In the genomic region with DNA sequence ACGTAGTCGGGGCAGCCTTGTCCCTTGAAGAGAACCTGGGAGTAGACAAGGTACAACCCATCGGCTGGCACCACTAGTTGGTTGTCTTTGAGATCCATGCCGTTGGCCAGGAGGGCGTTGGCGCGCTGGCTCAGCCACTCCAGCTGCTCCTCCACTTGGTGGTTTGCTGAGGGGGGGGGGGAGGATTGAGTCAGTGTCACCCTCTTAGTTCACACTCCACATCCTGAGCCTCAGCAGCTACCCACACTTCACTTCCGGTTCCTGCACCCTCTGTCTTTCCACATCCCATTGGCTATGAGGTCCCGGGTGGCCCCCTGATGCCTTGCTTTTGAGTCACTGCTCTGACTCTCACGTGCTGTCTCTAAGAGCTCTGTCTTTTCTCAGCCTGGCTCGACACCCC, we compare ENCODE assay signal across 11 mouse cellular contexts. TPM values are rescaled to one million over a fixed set of nuclear protein-coding genes. Genes with fewer than 3 reads are reported as not detected.
DNase-seq lines count a peak whose midpoint lies in the region; ATAC-seq and TF ChIP-seq lines count a peak whose summit lies in the region.
"Had no signal": no experiment of that assay in that cellular context is flagged by ENCODE, and none has a peak within 500 bp of the region (broad histone marks: within the 10 kb centered on the region; RNA-seq: fewer than 3 reads in every experiment).

No protein-coding gene starts in this region.

- H3K4me1 ChIP-seq in heart, embryonic 13.5 days = peaks cover 19% of the 10 kb centered on the region
- H3K4me1 ChIP-seq in G1E (ENCODE audit: insufficient read depth, low read depth, low read length) = peaks cover 46% of the 10 kb centered on the region
- peaks cover 24% of the 10 kb centered on the region for H3K4me1 ChIP-seq in liver, embryonic 15.5 days (replicated peaks)
- H3K4me1 ChIP-seq in hindbrain, embryonic 14.5 days (replicated peaks; ENCODE audit: control insufficient read depth, insufficient read depth, low read length) = peaks cover 9% of the 10 kb centered on the region; the same call in 1 of the 2 replicates
- peaks cover 7% of the 10 kb centered on the region; the same call in 1 of the 2 replicates for H3K4me1 ChIP-seq in midbrain, embryonic 16.5 days (ENCODE audit: control insufficient read depth, insufficient read depth, low read length)

- no peak overlapping the region for H3K9ac ChIP-seq in heart, embryonic 13.5 days
- no peak overlapping the region for H3K9ac ChIP-seq in liver, embryonic 15.5 days
- H3K9ac ChIP-seq in hindbrain, embryonic 14.5 days = no peak overlapping the region
- no peak overlapping the region for H3K9ac ChIP-seq in midbrain, embryonic 16.5 days (ENCODE audit: low read depth, low read length)
- H3K9ac ChIP-seq: hindbrain, embryonic 13.5 days; neural tube, embryonic 12.5 days had no signal

- peaks cover 99% of the 10 kb centered on the region for H3K27me3 ChIP-seq in heart, embryonic 13.5 days (replicated peaks)
- H3K27me3 ChIP-seq in G1E (ENCODE audit: insufficient read depth, low read length) = peaks cover 76% of the 10 kb centered on the region
- H3K27me3 ChIP-seq in liver, embryonic 15.5 days = peaks cover 85% of the 10 kb centered on the region
- H3K27me3 ChIP-seq in splenic B cell, adult 2 months (ENCODE audit: control insufficient read depth, insufficient read depth, low read length, poor library complexity, severe bottlenecking) = no peaks in the 10 kb centered on the region
- H3K27me3 ChIP-seq in hindbrain, embryonic 14.5 days (ENCODE audit: control insufficient read depth, insufficient read depth, low read length) = peaks cover 25% of the 10 kb centered on the region
- H3K27me3 ChIP-seq in midbrain, embryonic 16.5 days (ENCODE audit: control insufficient read depth, insufficient read depth, low read depth, low read length) = peaks cover 18% of the 10 kb centered on the region

- DNase-seq in heart, postnatal 14 days = no peak
- peak; percentile 84 for DNase-seq in G1E (ENCODE audit: low spot score)
- peak; percentile 86 for DNase-seq in splenic B cell, adult 2 months (ENCODE audit: low read depth, low spot score)
- DNase-seq in hindbrain, embryonic 14.5 days (ENCODE audit: low spot score) = no peak
- no peak for DNase-seq in layer of hippocampus, adult 11-12 months (ENCODE audit: low spot score)

- no peak overlapping the region for H3K4me3 ChIP-seq in heart, embryonic 13.5 days
- peak overlapping the region; percentile 53; the same call in 1 of the 2 replicates for H3K4me3 ChIP-seq in G1E (ENCODE audit: low read depth, low read length)
- H3K4me3 ChIP-seq in liver, embryonic 15.5 days (replicated peaks) = peak overlapping the region; percentile 40
- H3K4me3 ChIP-seq in hindbrain, embryonic 14.5 days (replicated peaks; ENCODE audit: low read length) = no peak overlapping the region
- no peak overlapping the region for H3K4me3 ChIP-seq in midbrain, embryonic 16.5 days (ENCODE audit: low read depth, low read length)
- H3K4me3 ChIP-seq: hindbrain, embryonic 13.5 days; neural tube, embryonic 12.5 days had no signal

- H3K36me3 ChIP-seq in heart, embryonic 13.5 days = no peaks in the 10 kb centered on the region
- no peaks in the 10 kb centered on the region for H3K36me3 ChIP-seq in G1E (replicated peaks)
- no peaks in the 10 kb centered on the region for H3K36me3 ChIP-seq in liver, embryonic 15.5 days (replicated peaks)
- H3K36me3 ChIP-seq in splenic B cell, adult 2 months (ENCODE audit: control insufficient read depth, insufficient read depth, low read length, poor library complexity, severe bottlenecking) = peaks cover 19% of the 10 kb centered on the region
- no peaks in the 10 kb centered on the region for H3K36me3 ChIP-seq in hindbrain, embryonic 14.5 days (replicated peaks; ENCODE audit: control insufficient read depth, insufficient read depth)
- no peaks in the 10 kb centered on the region for H3K36me3 ChIP-seq in midbrain, embryonic 16.5 days (ENCODE audit: control insufficient read depth, insufficient read depth, low read length)
- H3K36me3 ChIP-seq: hindbrain, embryonic 13.5 days; neural tube, embryonic 12.5 days had no signal

- H3K4me2 ChIP-seq in heart, embryonic 13.5 days = peak overlapping the region; percentile 22; the same call in 1 of the 2 replicates
- H3K4me2 ChIP-seq in liver, embryonic 15.5 days = peak overlapping the region; percentile 41
- no peak overlapping the region for H3K4me2 ChIP-seq in hindbrain, embryonic 14.5 days (replicated peaks)
- no peak overlapping the region for H3K4me2 ChIP-seq in midbrain, embryonic 16.5 days (ENCODE audit: low read length)
- H3K4me2 ChIP-seq: hindbrain, embryonic 13.5 days; neural tube, embryonic 12.5 days had no signal

- intact Hi-C loops in heart, postnatal 14 days (cut with DNase I) = no loop called here

- H3K27ac ChIP-seq in heart, embryonic 13.5 days (replicated peaks) = no peak overlapping the region
- H3K27ac ChIP-seq in liver, embryonic 15.5 days (replicated peaks) = peak overlapping the region; percentile 71
- H3K27ac ChIP-seq in hindbrain, embryonic 14.5 days = no peak overlapping the region
- H3K27ac ChIP-seq in midbrain, embryonic 16.5 days (ENCODE audit: low read length) = no peak overlapping the region
- H3K27ac ChIP-seq: hindbrain, embryonic 13.5 days; neural tube, embryonic 12.5 days had no signal

- no peak for TF ChIP-seq CTCF in G1E (IDR thresholded peaks at IDR 0.05; ENCODE audit: low read depth, low read length)

- no peaks in the 10 kb centered on the region for H3K9me3 ChIP-seq in heart, embryonic 13.5 days
- no peaks in the 10 kb centered on the region; the same call in 1 of the 2 replicates for H3K9me3 ChIP-seq in G1E (replicated peaks)
- H3K9me3 ChIP-seq in liver, embryonic 15.5 days (replicated peaks) = no peaks in the 10 kb centered on the region
- no peaks in the 10 kb centered on the region for H3K9me3 ChIP-seq in hindbrain, embryonic 14.5 days (ENCODE audit: control insufficient read depth, low read length)
- H3K9me3 ChIP-seq in midbrain, embryonic 16.5 days (replicated peaks; ENCODE audit: control insufficient read depth, low read length, poor library complexity, severe bottlenecking) = no peaks in the 10 kb centered on the region
- H3K9me3 ChIP-seq: hindbrain, embryonic 13.5 days; neural tube, embryonic 12.5 days had no signal

- no peak for ATAC-seq in heart, embryonic 13.5 days (ENCODE audit: extremely low read depth, insufficient number of reproducible peaks, low FRiP score, low TSS enrichment)
- ATAC-seq in G1E (ENCODE audit: extremely low read depth, insufficient number of reproducible peaks, low FRiP score, poor library complexity, severe bottlenecking) = peak; percentile 69
- peak; percentile 48; the same call in 1 of the 2 replicates for ATAC-seq in liver, embryonic 15.5 days (ENCODE audit: insufficient read depth)
- no peak for ATAC-seq in hindbrain, embryonic 14.5 days (ENCODE audit: low FRiP score)
- ATAC-seq in midbrain, embryonic 16.5 days = no peak

- WGBS in heart, embryonic 13.5 days = 72% methylated on average over 11 of the region's 11 CpGs
- WGBS in liver, embryonic 15.5 days (ENCODE audit: insufficient replicate concordance) = 15% methylated on average over 11 of the region's 11 CpGs
- 89% methylated on average over 11 of the region's 11 CpGs for WGBS in hindbrain, embryonic 14.5 days
- WGBS in midbrain, embryonic 16.5 days = 90% methylated on average over 11 of the region's 11 CpGs

RNA-seq across cellular contexts. Expression of gene Tnf, which starts 1.4 kb away (rescaled TPM):
- polyA plus RNA-seq in heart, embryonic 13.5 days (2015; fragmentation: Nextera tagmentation; extraction: Ambion mirVana) = 0.12 and 0.23 TPM in 2 replicates
- total RNA-seq in heart, postnatal 14 days (2021) = under 1 TPM; 0.29 to 0.39 TPM
- total RNA-seq in G1E (2014; fragmentation: Nextera tagmentation) = 0.68 TPM in 1 of 2 replicates, not detected in the other
- 1.4 and 1.5 TPM in 2 replicates for total RNA-seq in G1E (2017)
- 0.04 TPM in 1 of 2 replicates, not detected in the other for polyA plus RNA-seq in G1E (2012)
- polyA plus RNA-seq in liver, embryonic 15.5 days (2015; fragmentation: Nextera tagmentation; extraction: Ambion mirVana) = 0.31 and 0.36 TPM in 2 replicates
- not detected in 2 replicates for polyA plus RNA-seq in hindbrain, embryonic 14.5 days (2014; fragmentation: Nextera tagmentation; extraction: Ambion mirVana)
- polyA plus RNA-seq in midbrain, embryonic 16.5 days (2015; fragmentation: Nextera tagmentation; extraction: Ambion mirVana) = not detected in 2 replicates
- polyA plus RNA-seq: hindbrain, embryonic 13.5 days; neural tube, embryonic 12.5 days had no signal

RNA-seq across cellular contexts. Expression of gene Lta, which starts 4.8 kb away (rescaled TPM):
- polyA plus RNA-seq in heart, embryonic 13.5 days (2015; fragmentation: Nextera tagmentation; extraction: Ambion mirVana) = not detected in 2 replicates
- total RNA-seq in heart, postnatal 14 days (2021) = under 1 TPM in 1 of 2 experiments, not detected in 1; 0.20 TPM
- not detected in 2 replicates for total RNA-seq in G1E (2014; fragmentation: Nextera tagmentation)
- 0.12 TPM in 1 of 2 replicates, not detected in the other for total RNA-seq in G1E (2017)
- polyA plus RNA-seq in G1E (2012) = not detected in 2 replicates
- polyA plus RNA-seq in liver, embryonic 15.5 days (2015; fragmentation: Nextera tagmentation; extraction: Ambion mirVana) = 0.06 TPM in 1 of 2 replicates, not detected in the other
- 0.23 and 0.55 TPM in 2 replicates for polyA plus RNA-seq in hindbrain, embryonic 14.5 days (2014; fragmentation: Nextera tagmentation; extraction: Ambion mirVana)
- 0.45 and 1.1 TPM in 2 replicates for polyA plus RNA-seq in midbrain, embryonic 16.5 days (2015; fragmentation: Nextera tagmentation; extraction: Ambion mirVana)
- polyA plus RNA-seq: neural tube, embryonic 12.5 days had no signal

RNA-seq across cellular contexts. Expression of gene Ltb, which starts 6.2 kb away (rescaled TPM):
- polyA plus RNA-seq in heart, embryonic 13.5 days (2015; fragmentation: Nextera tagmentation; extraction: Ambion mirVana) = 0.64 TPM in 1 of 2 replicates, not detected in the other
- 1 to 10 TPM; 1.2 to 3.8 TPM for total RNA-seq in heart, postnatal 14 days (2021)
- total RNA-seq in G1E (2014; fragmentation: Nextera tagmentation) (not detected in 2 replicates), G1E (2017) (0.99 and 1.2 TPM in 2 replicates)
- 0.45 and 0.78 TPM in 2 replicates for polyA plus RNA-seq in G1E (2012)
- 1.2 and 2.0 TPM in 2 replicates for polyA plus RNA-seq in liver, embryonic 15.5 days (2015; fragmentation: Nextera tagmentation; extraction: Ambion mirVana)
- 0.29 and 0.39 TPM in 2 replicates for polyA plus RNA-seq in hindbrain, embryonic 14.5 days (2014; fragmentation: Nextera tagmentation; extraction: Ambion mirVana)
- polyA plus RNA-seq in midbrain, embryonic 16.5 days (2015; fragmentation: Nextera tagmentation; extraction: Ambion mirVana) = 0.48 and 0.62 TPM in 2 replicates

RNA-seq across cellular contexts. Expression of gene Lst1, which starts 12.2 kb away (rescaled TPM):
- polyA plus RNA-seq in heart, embryonic 13.5 days (2015; fragmentation: Nextera tagmentation; extraction: Ambion mirVana) = 8.6 and 9.9 TPM in 2 replicates
- 1 to 10 TPM; 3.8 to 4.0 TPM for total RNA-seq in heart, postnatal 14 days (2021)
- total RNA-seq in G1E (2014; fragmentation: Nextera tagmentation) = 81.9 and 91.5 TPM in 2 replicates
- 391 and 521 TPM in 2 replicates for total RNA-seq in G1E (2017)
- polyA plus RNA-seq in G1E (2012) = 7.1 and 8.0 TPM in 2 replicates
- polyA plus RNA-seq in liver, embryonic 15.5 days (2015; fragmentation: Nextera tagmentation; extraction: Ambion mirVana) = 40.1 and 40.2 TPM in 2 replicates
- polyA plus RNA-seq in hindbrain, embryonic 14.5 days (2014; fragmentation: Nextera tagmentation; extraction: Ambion mirVana) = 8.2 and 13.3 TPM in 2 replicates
- polyA plus RNA-seq in midbrain, embryonic 16.5 days (2015; fragmentation: Nextera tagmentation; extraction: Ambion mirVana) = 4.7 and 5.9 TPM in 2 replicates

RNA-seq across cellular contexts. Expression of gene Gm16181, which starts 20.2 kb away (rescaled TPM):
- polyA plus RNA-seq in heart, embryonic 13.5 days (2015; fragmentation: Nextera tagmentation; extraction: Ambion mirVana) = not detected in 2 replicates
- under 1 TPM in 1 of 2 experiments, not detected in 1; 0.71 TPM for total RNA-seq in heart, postnatal 14 days (2021)
- not detected in 2 replicates for total RNA-seq in G1E (2014; fragmentation: Nextera tagmentation)
- 0.38 and 0.52 TPM in 2 replicates for total RNA-seq in G1E (2017)
- polyA plus RNA-seq in G1E (2012) = not detected in 2 replicates
- 0.24 TPM in 1 of 2 replicates, not detected in the other for polyA plus RNA-seq in liver, embryonic 15.5 days (2015; fragmentation: Nextera tagmentation; extraction: Ambion mirVana)
- polyA plus RNA-seq in hindbrain, embryonic 14.5 days (2014; fragmentation: Nextera tagmentation; extraction: Ambion mirVana) = not detected in 2 replicates
- 0.38 and 0.57 TPM in 2 replicates for polyA plus RNA-seq in midbrain, embryonic 16.5 days (2015; fragmentation: Nextera tagmentation; extraction: Ambion mirVana)
- total RNA-seq: left cerebral cortex, postnatal 36 days had no signal
- polyA plus RNA-seq: neural tube, embryonic 12.5 days had no signal

Comparison
In these comparisons a context has a peak if more than half of its experiments do, and no peak if none do; other contexts are left out.
1. ATAC-seq: peak in G1E (single experiment) and liver, embryonic 15.5 days (single experiment); none in heart, embryonic 13.5 days (single experiment), hindbrain, embryonic 14.5 days (single experiment) and midbrain, embryonic 16.5 days (single experiment).
2. H3K4me2 ChIP-seq: peak in heart, embryonic 13.5 days (single experiment) and liver, embryonic 15.5 days (single experiment); none in hindbrain, embryonic 14.5 days (single experiment) and midbrain, embryonic 16.5 days (single experiment).
3. H3K4me3 ChIP-seq: peak in G1E (single experiment) and liver, embryonic 15.5 days (single experiment); none in heart, embryonic 13.5 days (single experiment), hindbrain, embryonic 14.5 days (single experiment) and midbrain, embryonic 16.5 days (single experiment).
4. DNase-seq: peak in G1E (single experiment) and splenic B cell, adult 2 months (single experiment); none in heart, postnatal 14 days (0 of 2), hindbrain, embryonic 14.5 days (single experiment) and layer of hippocampus, adult 11-12 months (single experiment).